Mouse (Mus musculus) brain, adult 10 weeks (tissue): ENCODE data around the gene Gnaq. TPM values are rescaled to one million over a fixed set of nuclear protein-coding genes. Genes with fewer than 3 reads are reported as not detected.

Experiments used
- polyA plus RNA-seq: library from polyadenylated mRNA; stranded (reverse); fragments of 350-450 nt; fragmentation: Illumina TruSeq; extraction: RNeasy Lipid Tissue Mini Kit (QIAGEN cat#74804); gene quantifications from one replicate; pipeline ENCODE4 v1.2.3, GENCODE M21; 2015; ENCODE audit warnings: low read depth, low replicate concordance

The Gnaq gene
- 87.1 TPM for polyA plus RNA-seq

DNA sequence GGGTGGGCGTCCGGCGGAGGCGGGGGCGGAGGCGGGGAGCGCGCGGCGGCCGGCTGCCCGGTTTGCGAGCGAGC, at the start of gene Gnaq:
Gene Gnaq, plus strand, starts transcription at position 41 of the 74 bp plus-strand sequence.

DNA sequence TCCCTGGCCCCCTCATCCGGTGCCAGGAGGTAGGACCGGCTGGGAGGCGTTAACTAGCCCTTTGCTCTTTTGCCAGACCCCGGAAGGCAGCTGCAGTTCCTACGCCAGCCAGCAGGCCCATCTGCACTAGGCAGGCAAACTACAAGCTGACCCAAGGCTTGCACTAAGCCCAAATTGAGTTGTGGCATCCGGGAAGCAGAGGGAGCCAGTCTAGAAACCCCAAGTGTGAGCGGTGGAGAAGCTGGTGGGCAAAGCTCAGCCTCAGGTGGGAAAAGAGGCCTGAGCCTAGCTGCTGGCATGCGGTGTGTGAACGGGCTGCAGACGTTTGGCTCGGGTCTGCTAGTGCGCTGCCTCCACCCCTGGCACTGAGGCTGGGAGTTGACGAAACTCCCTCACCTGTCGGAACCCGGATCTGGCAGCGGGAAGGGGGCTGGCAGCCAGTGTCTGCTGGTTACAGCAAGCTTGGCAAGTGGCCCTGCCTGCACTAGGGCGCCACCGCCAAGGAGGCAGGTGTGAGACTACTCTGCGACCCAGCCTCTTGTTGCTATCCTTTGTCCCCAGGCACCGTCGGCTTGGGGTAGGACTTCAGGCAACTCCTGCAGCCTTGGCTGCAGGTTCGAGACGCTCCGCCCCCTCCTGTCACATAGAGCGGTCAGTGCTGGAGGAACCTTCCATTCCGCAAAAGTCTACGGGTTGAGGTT, 303.1 kb downstream of the Gnaq start, which contains the start of gene Gna14:
Gene Gna14, plus strand, starts transcription at position 232 of the 701 bp plus-strand sequence.

Other genes with a start within 250 kb of the Gnaq start
- 157 TPM for gene Psat1, start 185.5 kb upstream of the Gnaq start, polyA plus RNA-seq
- 8.0 TPM for gene Cep78, start 147.8 kb upstream of the Gnaq start, polyA plus RNA-seq